Mouse (Mus musculus): ENCODE results near the gene Pth. TPM values are rescaled to one million over a fixed set of nuclear protein-coding genes. Genes with fewer than 3 reads are reported as not detected.

Pth gene
- polyA plus RNA-seq, 1 experiment from 2014 or later, result 1.2 TPM

DNA sequence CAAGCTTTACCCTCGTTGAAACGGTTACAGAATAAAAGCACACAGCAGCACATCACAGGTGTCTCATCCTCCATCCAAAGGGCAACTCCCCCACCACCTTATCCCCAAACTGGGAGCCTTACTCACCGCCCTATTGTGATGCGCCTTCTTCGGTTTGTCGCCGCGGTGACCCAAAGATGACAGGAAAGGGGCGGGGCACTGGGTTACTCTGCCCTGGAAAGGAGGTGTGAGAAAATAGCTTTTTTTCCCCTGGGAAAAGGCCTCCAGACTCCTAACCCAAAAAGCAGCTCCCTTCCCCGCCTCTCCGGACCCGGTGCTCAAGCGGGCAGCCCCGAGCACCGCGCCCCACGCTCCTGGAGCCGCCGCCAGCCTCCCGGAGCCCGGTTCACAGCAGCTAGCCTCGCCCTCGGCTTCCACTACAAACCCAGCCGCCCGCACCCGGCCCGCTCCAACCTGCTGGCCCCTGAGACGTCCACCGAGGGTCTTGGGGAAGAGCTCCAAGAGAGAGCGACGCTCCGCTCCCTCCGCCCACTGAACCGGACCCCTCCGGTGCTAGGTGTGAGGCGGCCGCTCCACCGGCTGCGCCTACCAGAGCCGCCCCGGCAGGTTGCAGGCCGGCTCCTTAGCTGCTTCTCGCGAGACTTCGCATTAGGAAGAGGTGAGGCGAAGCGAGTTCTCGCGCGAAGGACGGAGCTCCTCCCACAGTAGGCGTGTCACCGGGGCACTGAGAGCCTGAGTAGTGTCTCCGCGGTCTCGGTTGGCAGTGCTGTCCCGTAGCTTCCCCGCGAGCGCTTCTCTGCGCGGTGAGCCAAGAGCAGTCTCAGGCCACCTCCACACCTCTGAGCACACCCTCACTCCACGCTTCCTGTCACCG is 19.4 kb downstream of the Pth start, which contains the start of gene Btbd10:
TSS of gene Btbd10 (minus strand) at position 647 of the 874 bp plus-strand sequence.
- under 1% methylated on average over 59 of the region's 64 CpGs for WGBS
- Histone ChIP-seq H3K4me1 (ENCODE audit: control insufficient read depth, insufficient read depth, low read length) (no peaks in the 10 kb centered on the region), H3K27me3 (ENCODE audit: control insufficient read depth, insufficient read depth, low read length) (no peaks in the 10 kb centered on the region), H3K9me3 (replicated peaks; ENCODE audit: control insufficient read depth, low read length) (no peaks in the 10 kb centered on the region), H3K4me2 (ENCODE audit: low read depth, low read length) (peak within 1 kb of the TSS; percentile 75), H3K27ac (replicated peaks; ENCODE audit: low read depth, low read length) (peak within 1 kb of the TSS; percentile 70), H3K9ac (replicated peaks; ENCODE audit: low read length) (peak within 1 kb of the TSS; percentile 85), H3K36me3 (replicated peaks; ENCODE audit: control insufficient read depth, insufficient read depth, low read depth, low read length) (no peaks in the 10 kb centered on the region), H3K4me3 (ENCODE audit: low read depth, low read length) (peak within 1 kb of the TSS; percentile 81)
- DNase-seq (ENCODE audit: low spot score) (peak; percentile 99), ATAC-seq (replicated peaks; ENCODE audit: insufficient number of reproducible peaks, low FRiP score, low TSS enrichment, low read depth) (peak; percentile 98)

DNA sequence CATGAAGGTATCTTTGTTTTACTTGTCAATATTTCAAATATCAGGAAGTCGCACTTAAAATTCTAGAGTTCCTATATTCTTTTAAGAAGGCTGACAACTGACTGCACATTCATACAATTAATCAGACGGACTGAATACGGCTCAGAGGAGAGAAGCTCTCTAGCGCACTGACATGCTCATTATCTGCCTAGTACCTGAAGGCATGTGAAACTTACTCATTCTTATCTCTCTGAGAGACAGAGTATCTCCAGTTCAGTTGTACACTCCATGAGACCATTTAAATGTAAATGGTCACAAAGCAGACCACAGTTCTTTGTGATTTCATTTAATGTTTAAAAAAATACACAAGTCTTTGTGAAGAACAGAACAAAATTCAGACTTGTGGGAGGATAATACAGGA is 20.9 kb downstream of the Pth start:
- Histone ChIP-seq H3K4me3 (ENCODE audit: low read depth, low read length) (no peak overlapping the region), H3K4me2 (ENCODE audit: low read depth, low read length) (no peak overlapping the region), H3K27me3 (ENCODE audit: control insufficient read depth, insufficient read depth, low read length) (no peaks in the 10 kb centered on the region), H3K27ac (replicated peaks; ENCODE audit: low read depth, low read length) (no peak overlapping the region), H3K9me3 (replicated peaks; ENCODE audit: control insufficient read depth, low read length) (no peaks in the 10 kb centered on the region), H3K4me1 (ENCODE audit: control insufficient read depth, insufficient read depth, low read length) (no peaks in the 10 kb centered on the region), H3K36me3 (replicated peaks; ENCODE audit: control insufficient read depth, insufficient read depth, low read depth, low read length) (no peaks in the 10 kb centered on the region), H3K9ac (replicated peaks; ENCODE audit: low read length) (no peak overlapping the region)
- DNase-seq (ENCODE audit: low spot score) (no peak), ATAC-seq (replicated peaks; ENCODE audit: insufficient number of reproducible peaks, low FRiP score, low TSS enrichment, low read depth) (no peak)
- 81% methylated on average over 4 of the region's 4 CpGs for whole genome bisulfite sequencing

- H3K27me3 ChIP-seq (ENCODE audit: control insufficient read depth, insufficient read depth, low read length), result no peaks in the 10 kb centered on the region
- no peak overlapping the region for H3K4me2 ChIP-seq (ENCODE audit: low read depth, low read length)
- H3K36me3 ChIP-seq (replicated peaks; ENCODE audit: control insufficient read depth, insufficient read depth, low read depth, low read length), result no peaks in the 10 kb centered on the region
- ATAC-seq (replicated peaks; ENCODE audit: insufficient number of reproducible peaks, low FRiP score, low TSS enrichment, low read depth), result no peak
- H3K27ac ChIP-seq (replicated peaks; ENCODE audit: low read depth, low read length), result no peak overlapping the region
- no peak overlapping the region for H3K4me3 ChIP-seq (ENCODE audit: low read depth, low read length)
- H3K9ac ChIP-seq (replicated peaks; ENCODE audit: low read length), result no peak overlapping the region
- no peaks in the 10 kb centered on the region for H3K4me1 ChIP-seq (ENCODE audit: control insufficient read depth, insufficient read depth, low read length)
- no peaks in the 10 kb centered on the region for H3K9me3 ChIP-seq (replicated peaks; ENCODE audit: control insufficient read depth, low read length)
- DNase-seq (ENCODE audit: low spot score), result no peak
- 71% methylated on average over 1 of the region's 1 CpGs for WGBS
Observed at GRCm38 (mm10) chr7:113349089-113349488, 39.3 kb downstream of the Pth start.

DNA sequence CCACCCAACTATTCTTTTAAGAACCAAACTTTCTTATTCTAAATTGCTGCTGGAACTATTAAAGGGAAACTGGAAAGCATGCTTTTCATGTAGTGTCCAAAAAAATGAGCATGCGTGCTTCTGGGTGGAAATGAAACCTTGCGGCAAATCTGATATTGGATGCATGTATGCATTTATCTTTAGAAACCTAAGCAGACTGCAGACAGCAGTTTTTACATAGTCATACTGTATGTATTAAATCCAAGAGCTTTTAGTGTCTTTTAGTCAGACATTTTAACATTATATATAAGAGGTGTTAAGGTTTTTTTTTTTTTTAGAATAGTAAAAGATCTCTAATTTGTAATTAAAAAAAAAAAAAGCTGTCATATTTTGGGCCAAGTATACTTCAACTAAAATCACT is 40.7 kb downstream of the Pth start:
- Histone ChIP-seq H3K9me3 (replicated peaks; ENCODE audit: control insufficient read depth, low read length) (no peaks in the 10 kb centered on the region), H3K4me1 (ENCODE audit: control insufficient read depth, insufficient read depth, low read length) (no peaks in the 10 kb centered on the region), H3K27ac (replicated peaks; ENCODE audit: low read depth, low read length) (no peak overlapping the region), H3K9ac (replicated peaks; ENCODE audit: low read length) (no peak overlapping the region), H3K36me3 (replicated peaks; ENCODE audit: control insufficient read depth, insufficient read depth, low read depth, low read length) (no peaks in the 10 kb centered on the region), H3K4me2 (ENCODE audit: low read depth, low read length) (no peak overlapping the region), H3K4me3 (ENCODE audit: low read depth, low read length) (no peak overlapping the region), H3K27me3 (ENCODE audit: control insufficient read depth, insufficient read depth, low read length) (no peaks in the 10 kb centered on the region)
- ATAC-seq (replicated peaks; ENCODE audit: insufficient number of reproducible peaks, low FRiP score, low TSS enrichment, low read depth) (no peak), DNase-seq (ENCODE audit: low spot score) (no peak)
- WGBS, result 95% methylated on average over 2 of the region's 2 CpGs

DNA sequence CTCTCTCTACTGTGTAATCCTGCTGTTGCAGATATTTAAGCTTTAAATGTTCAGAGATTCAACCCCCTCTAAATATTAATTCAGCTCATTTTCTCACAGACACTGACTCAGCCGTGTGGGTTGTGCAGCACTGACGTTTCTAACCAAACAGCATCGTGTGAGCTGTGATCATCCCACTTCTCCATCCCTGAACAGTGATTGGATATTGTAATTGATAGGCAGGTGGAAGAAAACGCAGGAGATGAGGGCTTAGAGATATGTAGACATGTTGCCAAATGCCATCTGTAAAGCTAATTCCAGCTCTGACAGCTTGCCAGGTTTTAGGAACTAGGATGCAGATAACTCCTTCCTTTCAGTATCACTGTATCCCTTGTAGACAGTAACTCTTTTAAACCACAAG is 41.1 kb downstream of the Pth start:
- ATAC-seq (replicated peaks; ENCODE audit: insufficient number of reproducible peaks, low FRiP score, low TSS enrichment, low read depth), result no peak
- no peak overlapping the region for H3K9ac ChIP-seq (replicated peaks; ENCODE audit: low read length)
- no peaks in the 10 kb centered on the region for H3K36me3 ChIP-seq (replicated peaks; ENCODE audit: control insufficient read depth, insufficient read depth, low read depth, low read length)
- no peaks in the 10 kb centered on the region for H3K9me3 ChIP-seq (replicated peaks; ENCODE audit: control insufficient read depth, low read length)
- WGBS, result 47% methylated on average over 4 of the region's 4 CpGs
- no peaks in the 10 kb centered on the region for H3K4me1 ChIP-seq (ENCODE audit: control insufficient read depth, insufficient read depth, low read length)
- H3K4me2 ChIP-seq (ENCODE audit: low read depth, low read length), result no peak overlapping the region
- H3K4me3 ChIP-seq (ENCODE audit: low read depth, low read length), result no peak overlapping the region
- DNase-seq (ENCODE audit: low spot score), result no peak
- no peaks in the 10 kb centered on the region for H3K27me3 ChIP-seq (ENCODE audit: control insufficient read depth, insufficient read depth, low read length)
- H3K27ac ChIP-seq (replicated peaks; ENCODE audit: low read depth, low read length), result no peak overlapping the region

Other genes with a start within 250 kb of the Pth start
- 8.3 and 9.3 TPM in 2 replicates for gene Arntl, start 181.1 kb downstream of the Pth start, polyA plus RNA-seq (2014; fragmentation: Nextera tagmentation; extraction: Ambion mirVana)
- gene Btbd10, start 19.2 kb downstream of the Pth start, polyA plus RNA-seq (2014; fragmentation: Nextera tagmentation; extraction: Ambion mirVana), result 31.3 and 33.7 TPM in 2 replicates
- 82.5 and 92.3 TPM in 2 replicates for gene Far1, start 125.3 kb upstream of the Pth start, polyA plus RNA-seq (2014; fragmentation: Nextera tagmentation; extraction: Ambion mirVana)